In genomic region chr1:181039652-181040051, GRCm38 (mm10) we compare ENCODE assay signal across 9 mouse cellular contexts. TPM values are rescaled to one million over a fixed set of nuclear protein-coding genes. Genes with fewer than 3 reads are reported as not detected.
DNase-seq lines count a peak whose midpoint lies in the region; ATAC-seq and TF ChIP-seq lines count a peak whose summit lies in the region.
"Had no signal": no experiment of that assay in that cellular context is flagged by ENCODE, and none has a peak within 500 bp of the region (broad histone marks: within the 10 kb centered on the region; RNA-seq: fewer than 3 reads in every experiment).

No protein-coding gene starts in this region.

- intact Hi-C loops in left cerebral cortex, postnatal 36 days (cut with DNase I): loop anchor here (2.0 to 10.0 kb wide), 2 partner anchors 51 to 145 kb away; partner anchors contain the start of gene Lefty2

- H3K4me3 ChIP-seq in intestine, embryonic 14.5 days (ENCODE audit: low read depth, low read length): no peak overlapping the region
- H3K4me3 ChIP-seq in intestine, embryonic 15.5 days (replicated peaks): no peak overlapping the region
- H3K4me3 ChIP-seq in CH12.LX (replicated peaks in 1 of 3; ENCODE audit: low read depth in 2 of 3, low read length in 2 of 3, poor library complexity in 1 of 3): no peak overlapping the region
- no peak overlapping the region for H3K4me3 ChIP-seq in heart, postnatal 0 days (ENCODE audit: low read depth, low read length)

- 16% methylated on average over 4 of the region's 4 CpGs for WGBS in intestine, embryonic 14.5 days
- 17% methylated on average over 4 of the region's 4 CpGs for WGBS in intestine, embryonic 15.5 days
- 6% methylated on average over 4 of the region's 4 CpGs for WGBS in heart, postnatal 0 days

- no peak for TF ChIP-seq POLR2A in CH12.LX (IDR thresholded peaks at IDR 0.05; ENCODE audit: low read depth, low read length)
- no peak for TF ChIP-seq POLR2A in brain, embryonic 14.5 days (IDR thresholded peaks at IDR 0.05; ENCODE audit: borderline replicate concordance, extremely low read depth, insufficient read depth, insufficient read length, poor library complexity, severe bottlenecking)

- TF ChIP-seq EP300 in CH12.LX (IDR thresholded peaks at IDR 0.05; ENCODE audit: low read length): no peak
- no peak for TF ChIP-seq EP300 in heart, postnatal 0 days (IDR thresholded peaks at IDR 0.05; ENCODE audit: low read depth)

- no peak overlapping the region for H3K27ac ChIP-seq in intestine, embryonic 14.5 days (ENCODE audit: low read depth)
- H3K27ac ChIP-seq in intestine, embryonic 15.5 days: no peak overlapping the region
- H3K27ac ChIP-seq in CH12.LX (ENCODE audit: insufficient read depth, low read depth): no peak overlapping the region
- H3K27ac ChIP-seq in heart, postnatal 0 days (ENCODE audit: low read depth): no peak overlapping the region

- no peak overlapping the region for H3K9ac ChIP-seq in intestine, embryonic 14.5 days (ENCODE audit: low read length)
- H3K9ac ChIP-seq in intestine, embryonic 15.5 days: no peak overlapping the region
- no peak overlapping the region for H3K9ac ChIP-seq in CH12.LX (ENCODE audit: insufficient read depth, low read depth)
- no peak overlapping the region for H3K9ac ChIP-seq in heart, postnatal 0 days (replicated peaks; ENCODE audit: low read depth, low read length)

- TF ChIP-seq CTCF in CH12.LX (conservative IDR thresholded peaks at IDR 0.05 in 1 of 2, IDR thresholded peaks at IDR 0.05 in 1 of 2; ENCODE audit: low read depth in 2 of 2, low read length in 2 of 2): peak; percentile 65 to 94; a peak in 3 of 4 replicates
- peak; percentile 75; the same call in 1 of the 2 replicates for TF ChIP-seq CTCF in brain, embryonic 14.5 days (IDR thresholded peaks at IDR 0.05; ENCODE audit: borderline replicate concordance, extremely low read depth, insufficient read depth, insufficient read length)
- TF ChIP-seq CTCF in heart, postnatal 0 days (IDR thresholded peaks at IDR 0.05; ENCODE audit: low read depth): peak; percentile 79

- in situ Hi-C loops in CH12.LX (cut with MboI; ENCODE audit: low pct_ligation_motif_present, low pct_unique_long_range_greater_than_20kb, low sequenced_read_pairs): no loop called here

- H3K4me2 ChIP-seq in intestine, embryonic 14.5 days (ENCODE audit: low read length): no peak overlapping the region
- H3K4me2 ChIP-seq in intestine, embryonic 15.5 days (replicated peaks): no peak overlapping the region
- H3K4me2 ChIP-seq in CH12.LX (ENCODE audit: insufficient read depth, low read depth, poor library complexity, severe bottlenecking): no peak overlapping the region
- H3K4me2 ChIP-seq in heart, postnatal 0 days (ENCODE audit: low read depth, low read length): no peak overlapping the region

- no peak for ATAC-seq in intestine, embryonic 14.5 days (replicated peaks; ENCODE audit: low FRiP score, low TSS enrichment, low read depth)
- ATAC-seq in intestine, embryonic 15.5 days: no peak
- no peak for ATAC-seq in heart, postnatal 0 days (ENCODE audit: insufficient read depth, low read depth)

- H3K36me3 ChIP-seq in intestine, embryonic 14.5 days (ENCODE audit: control insufficient read depth, insufficient read depth, low read length): no peaks in the 10 kb centered on the region
- no peaks in the 10 kb centered on the region for H3K36me3 ChIP-seq in intestine, embryonic 15.5 days
- no peaks in the 10 kb centered on the region for H3K36me3 ChIP-seq in CH12.LX (replicated peaks in 1 of 2; ENCODE audit: control insufficient read depth in 1 of 2, insufficient read depth in 1 of 2, low read length in 1 of 2)
- no peaks in the 10 kb centered on the region for H3K36me3 ChIP-seq in heart, postnatal 0 days (replicated peaks; ENCODE audit: control insufficient read depth, insufficient read depth, low read length)

- no peaks in the 10 kb centered on the region for H3K27me3 ChIP-seq in intestine, embryonic 14.5 days (replicated peaks; ENCODE audit: control insufficient read depth, insufficient read depth, low read length)
- H3K27me3 ChIP-seq in intestine, embryonic 15.5 days (replicated peaks): no peaks in the 10 kb centered on the region
- peaks cover 11% of the 10 kb centered on the region for H3K27me3 ChIP-seq in CH12.LX (replicated peaks)
- no peaks in the 10 kb centered on the region for H3K27me3 ChIP-seq in heart, postnatal 0 days (ENCODE audit: control insufficient read depth, insufficient read depth, low read length)

- H3K4me1 ChIP-seq in intestine, embryonic 14.5 days (replicated peaks; ENCODE audit: control insufficient read depth, insufficient read depth, low read length): no peaks in the 10 kb centered on the region
- H3K4me1 ChIP-seq in intestine, embryonic 15.5 days (replicated peaks): no peaks in the 10 kb centered on the region
- H3K4me1 ChIP-seq in CH12.LX (ENCODE audit: control insufficient read depth in 1 of 2, insufficient read depth in 2 of 2): peaks cover 0 to 3% of the 10 kb centered on the region in 2 experiments; a peak in 2 of 4 replicates
- no peaks in the 10 kb centered on the region for H3K4me1 ChIP-seq in heart, postnatal 0 days (ENCODE audit: control insufficient read depth, insufficient read depth)

- H3K9me3 ChIP-seq in intestine, embryonic 14.5 days (ENCODE audit: control insufficient read depth, low read length): no peaks in the 10 kb centered on the region
- no peaks in the 10 kb centered on the region for H3K9me3 ChIP-seq in intestine, embryonic 15.5 days
- H3K9me3 ChIP-seq in CH12.LX (replicated peaks; ENCODE audit: low read length): no peaks in the 10 kb centered on the region
- no peaks in the 10 kb centered on the region for H3K9me3 ChIP-seq in heart, postnatal 0 days (replicated peaks; ENCODE audit: control insufficient read depth, low read length)

- TF ChIP-seq RAD21 in CH12.LX (IDR thresholded peaks at IDR 0.05; ENCODE audit: low read depth, low read length): peak; percentile 80

- DNase-seq in intestine, embryonic 14.5 days (ENCODE audit: low spot score): peak; percentile 65
- DNase-seq in CH12.LX (ENCODE audit: extremely low read depth): peak; percentile 50
- DNase-seq in brain, embryonic 14.5 days (ENCODE audit: low read depth): peak; percentile 72
- no peak for DNase-seq in heart, postnatal 0 days (ENCODE audit: low spot score)
- DNase-seq in lung, postnatal 36 days: peak; percentile 69
- DNase-seq in left cerebral cortex, postnatal 36 days (ENCODE audit: low spot score in 2 of 2): no peak
- no peak for DNase-seq in right cerebral cortex, postnatal 14 days

- H3K79me2 ChIP-seq in CH12.LX (replicated peaks; ENCODE audit: control insufficient read depth, extremely low read depth, insufficient read depth, poor library complexity, severe bottlenecking): no peaks in the 10 kb centered on the region

- dilution Hi-C loops in CH12.LX (cut with MboI; ENCODE audit: extremely low pct_ligation_motif_present, extremely low pct_unique_long_range_greater_than_20kb, low sequenced_read_pairs): no loop called here

TF ChIP-seq in CH12.LX, 34 proteins besides CTCF, POLR2A, EP300 and RAD21 (continues in another document):
- TF ChIP-seq IRF4 (IDR thresholded peaks at IDR 0.05; ENCODE audit: low read depth, low read length) (no peak), POLR2AphosphoS2 (IDR thresholded peaks at IDR 0.05; ENCODE audit: low read depth, low read length) (no peak), ETS1 (conservative IDR thresholded peaks at IDR 0.05; ENCODE audit: low read depth, low read length) (no peak), ZMIZ1 (IDR thresholded peaks at IDR 0.05; ENCODE audit: low read depth, low read length) (no peak), CHD1 (IDR thresholded peaks at IDR 0.05; ENCODE audit: low read depth, low read length) (no peak), RCOR1 (conservative IDR thresholded peaks at IDR 0.05; ENCODE audit: low read depth, low read length) (no peak), ZC3H11A (IDR thresholded peaks at IDR 0.05; ENCODE audit: low read depth, low read length) (peak; percentile 52; the same call in 1 of the 2 replicates), JUND (conservative IDR thresholded peaks at IDR 0.05; ENCODE audit: low read depth, low read length) (no peak), ELF1 (IDR thresholded peaks at IDR 0.05; ENCODE audit: low read depth, low read length) (no peak), MAZ (IDR thresholded peaks at IDR 0.05; ENCODE audit: low read depth, low read length) (no peak), TCF12 (IDR thresholded peaks at IDR 0.05; ENCODE audit: low read depth, low read length) (no peak), KAT2A (IDR thresholded peaks at IDR 0.05; ENCODE audit: insufficient replicate concordance, low read length) (no peak), E2F4 (IDR thresholded peaks at IDR 0.05; ENCODE audit: insufficient replicate concordance, low read depth, low read length) (no peak), UBTF (IDR thresholded peaks at IDR 0.05; ENCODE audit: low read depth, low read length) (no peak), JUN (IDR thresholded peaks at IDR 0.05; ENCODE audit: insufficient read depth, low read depth, low read length) (no peak), USF2 (conservative IDR thresholded peaks at IDR 0.05; ENCODE audit: low read depth, low read length) (no peak), SIN3A (IDR thresholded peaks at IDR 0.05; ENCODE audit: low read length) (no peak), ZNF384 (IDR thresholded peaks at IDR 0.05; ENCODE audit: low read depth, low read length) (peak; percentile 13; the same call in 1 of the 2 replicates), SMC3 (IDR thresholded peaks at IDR 0.05; ENCODE audit: low read depth, low read length) (peak; percentile 88)

RNA-seq across cellular contexts. Expression of gene 9130409I23Rik, which starts 11.4 kb away (rescaled TPM):
- polyA plus RNA-seq in intestine, embryonic 14.5 days (2014; fragmentation: Nextera tagmentation; extraction: Ambion mirVana): not detected in 2 replicates
- not detected in 2 replicates for polyA plus RNA-seq in intestine, embryonic 15.5 days (2015; fragmentation: Nextera tagmentation; extraction: Ambion mirVana)
- total RNA-seq in CH12.LX (2012; rRNA removed): not detected in 2 replicates
- not detected in 2 replicates for total RNA-seq in CH12.LX (2014; rRNA removed)
- polyA plus RNA-seq in CH12.LX (2012; ENCODE audit: insufficient read length, low read depth): not detected in 2 replicates
- polyA plus RNA-seq in brain, embryonic 14.5 days (2012; rRNA removed): not detected in 2 replicates
- total RNA-seq in heart, postnatal 0 days (2014; rRNA removed; ENCODE audit: low replicate concordance): not detected in 2 replicates
- polyA plus RNA-seq in heart, postnatal 0 days (2015; fragmentation: Nextera tagmentation; extraction: Ambion mirVana): not detected in 2 replicates
- total RNA-seq in left cerebral cortex, postnatal 36 days (2021): not detected
- polyA plus RNA-seq: neural tube, embryonic 14.5 days had no signal

RNA-seq across cellular contexts. Expression of gene Ephx1, which starts 18.9 kb away (rescaled TPM):
- polyA plus RNA-seq in intestine, embryonic 14.5 days (2014; fragmentation: Nextera tagmentation; extraction: Ambion mirVana): 1.9 and 2.8 TPM in 2 replicates
- 3.6 and 4.0 TPM in 2 replicates for polyA plus RNA-seq in intestine, embryonic 15.5 days (2015; fragmentation: Nextera tagmentation; extraction: Ambion mirVana)
- total RNA-seq in CH12.LX (2012; rRNA removed) (7.5 and 12.0 TPM in 2 replicates), CH12.LX (2014; rRNA removed) (9.8 and 10.7 TPM in 2 replicates)
- 20.7 and 21.5 TPM in 2 replicates for polyA plus RNA-seq in CH12.LX (2012; ENCODE audit: insufficient read length, low read depth)
- polyA plus RNA-seq in brain, embryonic 14.5 days (2012; rRNA removed): 2.8 and 5.1 TPM in 2 replicates
- total RNA-seq in heart, postnatal 0 days (2014; rRNA removed; ENCODE audit: low replicate concordance): 6.9 and 13.4 TPM in 2 replicates
- polyA plus RNA-seq in heart, postnatal 0 days (2015; fragmentation: Nextera tagmentation; extraction: Ambion mirVana): 10.2 and 10.6 TPM in 2 replicates
- 10 to 100 TPM; 30.2 to 31.6 TPM for total RNA-seq in left cerebral cortex, postnatal 36 days (2021)

Comparison
In these comparisons a context has a peak if more than half of its experiments do, and no peak if none do; other contexts are left out.
1. DNase-seq: peak in intestine, embryonic 14.5 days (single experiment), CH12.LX (single experiment), brain, embryonic 14.5 days (single experiment) and lung, postnatal 36 days (single experiment); none in heart, postnatal 0 days (single experiment), left cerebral cortex, postnatal 36 days (0 of 2) and right cerebral cortex, postnatal 14 days (single experiment).
2. Peak in every context shown above with its lines, with median percentiles within 50 percentile points of each other: CTCF ChIP-seq.